Mouse (Mus musculus) heart, adult 2 months (tissue): ENCODE results near the gene Ap1g1.

Source experiments
- CTCF ChIP-seq: fragments of 200-600 bp; IDR thresholded peaks from 2 replicates; pipeline ENCODE4 v1.8.1; 2022; ENCODE audit warnings: antibody characterized with exemption, mild to moderate bottlenecking, moderate library complexity
- EP300 ChIP-seq: fragments of 200-500 bp; IDR thresholded peaks from 2 replicates; pipeline ENCODE4 v1.6.1; 2011; ENCODE audit warnings: low read depth, low read length, control low read depth; ENCODE audit not compliant: insufficient read depth
- POLR2A ChIP-seq: fragments of 200-500 bp; IDR thresholded peaks from 2 replicates; pipeline ENCODE4 v1.6.1; 2011; ENCODE audit warnings: mild to moderate bottlenecking, low read depth, low read length, control low read depth; ENCODE audit not compliant: insufficient read depth

DNA sequence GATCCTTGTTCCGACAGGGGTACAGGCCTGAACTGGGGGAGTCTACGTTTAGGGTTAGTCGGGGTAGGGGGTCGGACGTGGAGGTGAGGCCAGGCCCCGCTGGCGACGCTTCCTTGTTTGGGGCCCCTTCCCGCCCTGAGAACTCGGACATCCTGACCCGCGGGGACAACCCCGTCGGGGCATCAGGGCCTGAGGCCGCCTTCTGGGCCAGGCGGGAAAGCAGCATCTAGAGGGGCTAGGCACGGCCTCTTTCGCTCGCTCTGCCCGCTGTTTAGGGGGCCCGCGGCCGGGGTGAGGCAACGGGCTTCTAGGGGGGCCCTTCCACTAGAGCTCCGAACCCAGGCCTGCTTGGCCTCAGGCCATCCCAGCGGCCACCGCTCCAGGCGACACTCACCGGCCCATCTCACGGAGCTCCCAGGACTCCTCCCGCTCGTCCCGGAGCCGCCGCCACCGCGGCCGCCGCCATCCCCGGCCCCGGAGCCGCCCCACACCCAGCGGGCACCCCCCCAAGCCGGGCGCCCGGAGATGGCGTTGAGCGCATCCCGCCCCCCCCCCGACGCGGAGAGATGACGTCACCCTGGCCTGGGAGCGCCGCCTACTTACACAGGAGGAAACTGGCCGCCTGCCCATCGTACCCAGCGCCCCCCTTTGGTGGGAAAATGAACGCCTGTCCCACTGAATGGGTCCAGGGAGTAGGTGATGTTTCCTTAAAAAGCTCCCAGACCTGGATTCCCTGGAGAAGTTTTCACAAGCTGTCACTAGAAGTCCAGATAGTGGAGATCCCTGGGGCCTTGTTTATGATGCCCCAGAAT lies 40.9 kb upstream of the Ap1g1 start, which contains the start of gene Atxn1l:
- TF ChIP-seq EP300 (no peak), POLR2A (no peak), CTCF (peak; percentile 66)
